Mouse (Mus musculus) G1E-ER4 (cell line): Measurements from ENCODE around the gene Fgf18. TPM values are rescaled to one million over a fixed set of nuclear protein-coding genes. Genes with fewer than 3 reads are reported as not detected.

Source experiments
- GATA1 ChIP-seq: IDR thresholded peaks from one replicate; pipeline ENCODE4 v1.8.0; 2012; ENCODE audit warnings: low read length, inconsistent platforms
- polyA plus RNA-seq: library from polyadenylated mRNA; stranded (reverse); fragments of >175 nt; gene quantifications from 2 replicates; pipeline ENCODE4 v1.2.3, GENCODE M21; 2012

Gene Fgf18
- polyA plus RNA-seq, 1 experiment: not detected

GRCm38 (mm10) chr11:33157453-33158196, 10.4 kb upstream of the Fgf18 start:
- no peak for TF ChIP-seq GATA1

- no peak for TF ChIP-seq GATA1
Observed at GRCm38 (mm10) chr11:33156436-33157015, 9.3 kb upstream of the Fgf18 start.

- no peak for TF ChIP-seq GATA1
Observed at GRCm38 (mm10) chr11:33154459-33154858, 7.3 kb upstream of the Fgf18 start.

- TF ChIP-seq GATA1: no peak
Observed at GRCm38 (mm10) chr11:33152997-33153396, 5.8 kb upstream of the Fgf18 start.

- TF ChIP-seq GATA1: no peak
Observed at GRCm38 (mm10) chr11:33151780-33152145, 4.6 kb upstream of the Fgf18 start.

- no peak for TF ChIP-seq GATA1
Observed at GRCm38 (mm10) chr11:33151128-33151779, 4.1 kb upstream of the Fgf18 start.

GRCm38 (mm10) chr11:33150364-33150763, 3.2 kb upstream of the Fgf18 start:
- TF ChIP-seq GATA1: no peak

- TF ChIP-seq GATA1: no peak
Observed at GRCm38 (mm10) chr11:33149453-33149852, 2.3 kb upstream of the Fgf18 start.

- TF ChIP-seq GATA1: no peak
Observed at GRCm38 (mm10) chr11:33149088-33149436, 1.9 kb upstream of the Fgf18 start.

GRCm38 (mm10) chr11:33148338-33149087, 1.3 kb upstream of the Fgf18 start:
- TF ChIP-seq GATA1: no peak

- no peak for TF ChIP-seq GATA1
Observed at GRCm38 (mm10) chr11:33147572-33148337, 555 bp upstream of the Fgf18 start.

GRCm38 (mm10) chr11:33146651-33147131, 509 bp downstream of the Fgf18 start:
- TF ChIP-seq GATA1: no peak

GRCm38 (mm10) chr11:33146143-33146497, 1.1 kb downstream of the Fgf18 start:
- TF ChIP-seq GATA1: no peak

- TF ChIP-seq GATA1: no peak
Observed at GRCm38 (mm10) chr11:33145201-33146142, 1.7 kb downstream of the Fgf18 start.
